Mouse (Mus musculus) WW6 (cell line): ENCODE results near the gene Gm11568.
"Not testable (repeated sequence)": the region's sequence is repeated elsewhere in the genome, so short reads cannot be mapped to it uniquely, and the experiment has no call there.

Source experiments
- DNase-seq: peaks from one replicate; pipeline ENCODE4 v3.0.0-alpha.2; 2013; ENCODE audit warnings: low read depth, low spot score

Gm11568 gene

DNA sequence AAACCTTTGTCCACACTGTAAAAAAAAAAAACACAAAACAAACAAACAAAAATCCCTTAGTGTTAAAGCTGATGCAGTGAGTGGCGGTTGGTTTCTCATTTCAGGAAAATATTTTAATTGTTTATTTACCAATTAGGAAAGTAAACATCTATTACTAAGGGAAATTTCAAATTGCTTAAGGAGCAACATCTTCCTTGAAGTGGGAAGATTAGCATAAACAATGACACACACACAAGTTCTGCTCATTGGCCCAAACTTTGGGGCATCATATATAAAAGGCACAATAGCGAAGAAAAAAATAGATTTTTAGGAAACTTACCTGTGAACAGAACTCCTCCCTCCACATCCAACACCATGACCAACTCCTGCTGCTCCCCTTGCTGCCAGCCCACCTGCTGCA, at the start of gene Gm11568:
Gm11568 (plus strand) TSS at position 301 of the 400 bp plus-strand sequence.
- no peak for DNase-seq

DNA sequence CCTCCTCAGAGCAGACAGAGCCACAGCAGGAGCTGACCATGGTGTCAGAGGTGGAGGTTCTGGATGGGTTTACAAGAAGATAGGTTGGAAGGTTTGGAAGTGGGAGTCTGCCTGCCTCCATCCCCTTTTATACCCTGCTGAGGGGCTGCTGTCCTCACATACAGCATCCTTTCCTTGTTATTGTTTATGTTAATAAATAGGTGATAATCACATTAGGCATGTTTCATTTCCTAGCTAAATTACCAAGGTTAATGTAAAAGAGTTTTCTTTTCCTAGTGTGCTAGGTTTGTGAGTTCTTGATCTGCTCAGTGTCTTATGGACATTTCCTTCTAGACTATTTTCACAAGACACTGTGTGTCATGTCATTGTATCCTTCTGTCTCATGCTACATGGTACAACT, 47.9 kb upstream of the Gm11568 start, which contains the start of gene Krtap4-13:
Krtap4-13 (minus strand) TSS at position 101 of the 400 bp plus-strand sequence.
- not testable (repeated sequence) for DNase-seq

DNA sequence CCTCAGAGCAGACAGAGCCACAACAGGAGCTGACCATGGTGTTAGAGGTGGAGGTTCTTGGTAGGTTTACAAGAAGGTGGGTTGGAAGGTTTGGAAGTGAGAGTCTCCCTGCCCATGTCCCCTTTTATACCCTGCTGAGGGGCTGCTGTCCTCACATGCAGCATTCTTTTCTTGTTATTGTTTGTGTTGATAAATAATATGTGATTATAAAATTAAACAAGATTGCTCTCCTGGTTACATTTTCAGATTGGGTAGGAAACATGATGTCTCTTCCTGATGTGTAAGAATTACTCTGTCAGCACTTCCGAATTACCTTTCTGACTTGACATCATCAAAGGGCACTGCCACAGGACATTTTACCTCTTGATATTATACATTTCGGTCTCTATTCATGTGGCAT, 42.2 kb upstream of the Gm11568 start, which contains the start of gene Gm11564:
Gm11564 (minus strand) TSS at position 101 of the 400 bp plus-strand sequence.
- not testable (repeated sequence) for DNase-seq

DNA sequence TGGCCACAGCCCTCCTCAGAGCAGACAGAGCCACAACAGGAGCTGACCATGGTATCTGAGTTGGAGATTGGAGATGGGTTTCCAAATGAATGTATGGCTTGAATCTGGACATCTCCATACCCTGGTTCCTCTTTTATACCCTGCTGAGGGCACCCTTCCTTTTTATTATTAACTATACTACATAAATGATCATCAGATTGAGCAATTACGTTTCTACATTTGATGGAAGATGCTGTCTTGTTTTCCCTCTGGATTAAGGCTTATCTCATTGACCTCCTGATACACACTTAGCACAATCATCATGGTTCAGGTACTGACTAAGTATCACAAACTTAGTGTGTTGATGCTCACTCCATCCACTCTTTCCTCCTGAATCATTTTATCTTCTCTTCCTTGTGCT, 19.8 kb upstream of the Gm11568 start, which contains the start of gene 2300003K06Rik:
2300003K06Rik (minus strand) TSS at position 101 of the 400 bp plus-strand sequence.
- no peak for DNase-seq

DNA sequence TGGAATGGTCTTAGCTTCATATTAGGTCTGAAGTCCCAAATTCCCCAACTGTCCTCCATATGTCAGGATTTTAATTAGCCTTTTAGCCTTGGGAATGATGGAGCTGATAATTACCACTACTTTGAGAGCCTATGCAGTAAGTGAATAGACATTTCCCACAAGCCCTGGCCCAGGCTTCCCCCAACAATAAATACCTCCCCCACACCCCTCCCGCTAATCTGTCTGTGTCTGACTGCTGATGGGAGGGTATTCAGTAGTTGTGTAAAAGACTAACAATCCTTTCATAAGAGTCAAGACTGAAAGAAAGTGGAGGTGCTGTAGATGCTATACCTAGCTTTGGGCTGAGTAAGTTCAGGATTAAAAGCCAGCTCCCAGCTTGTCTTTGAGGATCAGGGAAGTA, 15.5 kb upstream of the Gm11568 start:
- DNase-seq, result no peak

DNA sequence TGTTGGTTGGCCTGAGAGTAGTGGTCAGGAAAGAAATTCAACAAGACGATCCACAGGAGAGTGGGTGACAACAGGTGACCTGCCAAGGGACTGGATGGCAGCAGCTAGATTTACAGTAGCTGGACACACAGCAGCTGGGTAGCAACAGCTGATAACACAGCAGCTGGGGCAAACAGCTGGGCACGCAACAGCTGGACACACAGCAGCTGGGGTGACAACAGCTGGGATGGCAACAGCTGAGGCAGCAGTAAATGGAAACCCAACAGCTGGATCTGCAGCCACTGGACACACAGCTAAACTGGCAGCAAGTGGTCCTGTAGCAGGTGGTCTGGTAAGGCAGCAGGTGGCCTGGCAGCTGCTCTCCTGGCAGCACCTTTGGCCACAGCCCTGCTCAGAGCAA, 11.0 kb upstream of the Gm11568 start:
- DNase-seq, result no peak

DNA sequence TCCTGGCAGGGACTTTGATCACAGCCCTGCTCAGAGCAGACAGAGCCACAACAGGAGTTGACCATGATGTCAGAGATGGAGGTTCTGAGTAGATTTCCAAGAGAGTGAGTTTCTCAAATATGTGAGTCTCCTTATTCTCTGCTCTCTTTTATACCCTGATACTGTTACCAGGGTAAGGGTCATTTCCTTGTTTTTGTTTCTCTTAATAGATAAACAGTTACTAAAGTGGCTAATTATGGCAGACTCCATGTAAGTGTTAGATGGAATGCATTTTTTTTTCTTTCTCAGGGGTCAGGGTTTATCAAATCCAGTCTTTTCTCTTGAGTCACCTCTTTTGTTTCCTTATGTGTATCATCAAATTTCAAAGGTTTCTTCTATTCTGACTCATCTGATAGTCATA, 6.2 kb upstream of the Gm11568 start, which contains the start of gene Krtap4-16:
Krtap4-16 (minus strand) TSS at position 101 of the 400 bp plus-strand sequence.
- no peak for DNase-seq

DNA sequence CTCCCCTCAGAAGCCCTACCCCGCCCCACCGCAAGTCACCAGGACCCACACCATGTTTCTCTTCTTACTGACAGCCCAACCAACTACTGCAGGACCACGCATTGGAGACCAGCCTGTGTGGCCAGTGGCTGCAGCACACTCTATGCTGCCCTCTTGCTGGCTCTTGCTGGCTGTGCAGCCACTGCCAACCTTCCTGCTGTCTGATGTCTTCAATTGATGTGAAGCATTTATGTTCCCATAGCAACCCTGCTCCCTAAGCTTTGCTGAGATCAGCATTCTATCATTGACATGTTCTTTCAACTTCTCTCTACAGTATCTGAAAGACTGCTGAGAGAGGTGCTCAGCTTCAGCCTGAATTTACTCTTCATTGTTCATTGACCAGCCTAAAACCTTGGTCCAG, 3.6 kb upstream of the Gm11568 start:
- DNase-seq, result no peak

DNA sequence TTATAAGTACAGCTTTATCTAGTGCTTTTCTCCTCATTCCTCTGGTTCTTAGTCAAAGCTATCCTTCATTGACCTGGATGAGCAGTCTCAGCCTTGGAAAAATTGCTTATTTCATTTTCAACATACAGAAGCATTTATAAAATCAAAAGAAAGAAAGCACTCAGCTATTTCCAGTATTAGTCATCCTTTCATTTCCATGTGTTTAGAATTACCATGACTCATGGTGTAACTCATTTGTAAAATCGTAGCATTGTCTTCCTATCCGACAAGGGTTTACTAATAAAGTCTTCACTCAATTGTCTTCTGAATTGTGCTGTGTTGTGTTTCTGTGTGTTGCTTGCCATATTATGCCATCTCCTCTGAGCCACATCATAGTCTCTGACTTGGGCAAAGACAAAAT, 1.0 kb downstream of the Gm11568 start:
- DNase-seq, result no peak

DNA sequence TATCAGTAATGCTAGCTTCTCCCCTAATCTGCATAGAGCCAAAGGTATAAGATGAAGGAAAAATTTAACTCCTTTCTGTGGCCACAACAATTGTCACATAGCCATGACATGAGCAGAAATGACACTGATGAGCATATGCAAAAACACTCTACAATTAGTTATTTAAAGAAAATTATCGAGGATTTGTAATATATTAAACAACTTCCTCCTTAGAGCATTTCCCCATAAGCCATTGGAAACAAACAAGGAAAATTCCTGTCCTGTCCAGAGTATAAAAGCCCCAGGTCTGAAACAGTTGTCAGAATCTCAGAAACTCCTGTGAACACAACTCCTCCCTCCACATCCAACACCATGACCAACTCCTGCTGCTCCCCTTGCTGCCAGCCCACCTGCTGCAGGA, 6.5 kb downstream of the Gm11568 start, which contains the start of gene Gm11559:
Gm11559 (plus strand) TSS at position 301 of the 400 bp plus-strand sequence.
- not testable (repeated sequence) for DNase-seq

DNA sequence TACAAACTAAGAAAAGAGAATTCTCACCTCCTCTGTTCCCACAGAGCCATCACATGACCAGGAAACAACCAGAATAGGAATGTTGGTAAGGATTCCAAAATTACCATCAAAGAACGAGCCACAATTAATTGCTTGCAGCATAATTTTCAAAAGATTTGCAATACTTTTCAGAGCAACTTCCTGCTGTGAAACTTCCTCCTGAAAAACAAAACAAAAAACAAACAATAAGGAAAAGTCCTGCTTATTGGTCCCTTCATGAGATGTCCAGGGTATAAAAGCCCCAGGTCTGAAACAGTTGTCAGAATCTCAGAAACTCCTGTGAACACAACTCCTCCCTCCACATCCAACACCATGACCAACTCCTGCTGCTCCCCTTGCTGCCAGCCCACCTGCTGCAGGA, 15.4 kb downstream of the Gm11568 start, which contains the start of gene Krtap9-1:
Krtap9-1 (plus strand) TSS at position 301 of the 400 bp plus-strand sequence.
- DNase-seq, result not testable (repeated sequence)

DNA sequence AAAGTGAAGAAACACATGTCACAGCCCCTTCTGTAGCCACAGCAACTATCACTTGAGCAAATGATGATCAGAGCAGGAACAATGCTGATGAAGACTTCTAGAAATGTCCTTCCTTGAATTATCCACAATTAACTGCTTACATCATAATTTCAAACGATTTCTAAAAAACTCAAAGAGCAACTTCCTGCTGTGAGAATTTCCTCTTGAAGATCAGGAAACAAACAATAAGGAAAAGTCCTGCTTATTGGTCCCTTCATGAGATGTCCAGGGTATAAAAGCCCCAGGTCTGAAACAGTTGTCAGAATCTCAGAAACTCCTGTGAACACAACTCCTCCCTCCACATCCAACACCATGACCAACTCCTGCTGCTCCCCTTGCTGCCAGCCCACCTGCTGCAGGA, 21.2 kb downstream of the Gm11568 start, which contains the start of gene Gm11567:
Gm11567 (plus strand) TSS at position 301 of the 400 bp plus-strand sequence.
- not testable (repeated sequence) for DNase-seq

DNA sequence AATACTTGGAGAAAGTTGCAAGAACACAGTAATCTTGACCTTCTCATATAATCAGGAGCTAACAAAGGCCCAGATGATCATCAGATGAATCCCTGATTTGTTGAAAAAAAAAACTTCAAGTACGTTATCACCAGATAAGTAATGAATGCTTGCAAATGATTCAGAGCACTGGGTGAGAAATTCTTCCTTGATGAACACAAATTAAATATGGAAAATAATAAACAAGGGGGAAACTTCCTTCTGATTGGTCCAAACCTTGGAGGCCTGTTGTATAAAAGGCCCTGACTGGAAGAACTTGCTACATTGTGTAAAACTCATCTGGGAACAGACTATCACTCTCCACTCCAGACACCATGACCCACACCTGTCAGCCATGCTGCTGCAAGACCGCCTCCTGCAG, 49.9 kb downstream of the Gm11568 start, which contains the start of gene Krtap31-1:
Krtap31-1 (plus strand) TSS at position 301 of the 400 bp plus-strand sequence.
- DNase-seq, result no peak
